Mouse (Mus musculus): ENCODE results near the gene Ppp1r21.

Ppp1r21 gene

GRCm38 (mm10) chr17:88614733-88615132 lies 84.8 kb downstream of the Ppp1r21 start:
- no peak for DNase-seq

- DNase-seq = no peak
Observed at GRCm38 (mm10) chr17:88615492-88616155, 85.7 kb downstream of the Ppp1r21 start.

GRCm38 (mm10) chr17:88620935-88621334 lies 91.0 kb downstream of the Ppp1r21 start:
- DNase-seq = no peak

GRCm38 (mm10) chr17:88621374-88621773 lies 91.5 kb downstream of the Ppp1r21 start:
- no peak for DNase-seq

GRCm38 (mm10) chr17:88622711-88623110 lies 92.8 kb downstream of the Ppp1r21 start:
- no peak for DNase-seq

- DNase-seq = no peak
Observed at GRCm38 (mm10) chr17:88624386-88624785, 94.5 kb downstream of the Ppp1r21 start.

GRCm38 (mm10) chr17:88625350-88625749 lies 95.4 kb downstream of the Ppp1r21 start:
- no peak for DNase-seq

- DNase-seq = no peak
Observed at GRCm38 (mm10) chr17:88625931-88626330, 96.0 kb downstream of the Ppp1r21 start.

GRCm38 (mm10) chr17:88626347-88626811 lies 96.5 kb downstream of the Ppp1r21 start:
- DNase-seq = no peak

- no peak for DNase-seq
Observed at GRCm38 (mm10) chr17:88627150-88627549, 97.2 kb downstream of the Ppp1r21 start.

- no peak for DNase-seq
Observed at GRCm38 (mm10) chr17:88628676-88629380, 98.9 kb downstream of the Ppp1r21 start.

- no peak for DNase-seq
Observed at GRCm38 (mm10) chr17:88629381-88629759, 99.5 kb downstream of the Ppp1r21 start.

GRCm38 (mm10) chr17:88629931-88630553 lies 100.1 kb downstream of the Ppp1r21 start:
- DNase-seq = no peak

GRCm38 (mm10) chr17:88630554-88630948 lies 100.6 kb downstream of the Ppp1r21 start:
- no peak for DNase-seq

GRCm38 (mm10) chr17:88632631-88633030 lies 102.7 kb downstream of the Ppp1r21 start:
- no peak for DNase-seq

GRCm38 (mm10) chr17:88636076-88636475 lies 106.2 kb downstream of the Ppp1r21 start:
- no peak for DNase-seq

- DNase-seq = no peak
Observed at GRCm38 (mm10) chr17:88636587-88636986, 106.7 kb downstream of the Ppp1r21 start.

Data from cerebellum, adult 11-12 months (tissue).